Mouse (Mus musculus) erythroid progenitor cell, adult 5-6 weeks (primary cell): Measurements from ENCODE around the gene Scgb2a2. TPM values are rescaled to one million over a fixed set of nuclear protein-coding genes. Genes with fewer than 3 reads are reported as not detected.

Experiments used
- total RNA-seq, 2 experiments: library from RNA; stranded (forward) in 1 of 2; stranded (reverse) in 1 of 2; fragments of 150-400 nt in 1 of 2; fragments of 186-747, 209-891 nt in 1 of 2; gene quantifications; 2 replicates each; pipeline versions ENCODE4 v1.2.3 to v1.2.4; 2015 to 2017; ENCODE audit warnings: low replicate concordance in 2 of 2

Gene Scgb2a2
- total RNA-seq, 2 experiments from 2014 or later: not detected

Other genes with a start within 250 kb of the Scgb2a2 start
- 859 and 885 TPM in 2 replicates for gene Incenp, start 52.0 kb downstream of the Scgb2a2 start, total RNA-seq (2015; ENCODE audit: low replicate concordance)
- 748 and 1,226 TPM in 2 replicates for gene Incenp, start 52.0 kb downstream of the Scgb2a2 start, total RNA-seq (2017; ENCODE audit: low replicate concordance)
- gene Fth1, start 133.0 kb downstream of the Scgb2a2 start, total RNA-seq (2015; ENCODE audit: low replicate concordance): 2,541 and 2,855 TPM in 2 replicates
- 1,910 and 2,502 TPM in 2 replicates for gene Fth1, start 133.0 kb downstream of the Scgb2a2 start, total RNA-seq (2017; ENCODE audit: low replicate concordance)
- gene Best1, start 154.1 kb downstream of the Scgb2a2 start, total RNA-seq (2015; ENCODE audit: low replicate concordance): not detected in 2 replicates
- not detected in 2 replicates for gene Best1, start 154.1 kb downstream of the Scgb2a2 start, total RNA-seq (2017; ENCODE audit: low replicate concordance)
- gene Rab3il1, start 154.1 kb downstream of the Scgb2a2 start, total RNA-seq (2015; ENCODE audit: low replicate concordance): 252 and 262 TPM in 2 replicates
- gene Rab3il1, start 154.1 kb downstream of the Scgb2a2 start, total RNA-seq (2017; ENCODE audit: low replicate concordance): 345 and 413 TPM in 2 replicates
- gene Fads3, start 194.0 kb downstream of the Scgb2a2 start, total RNA-seq (2015; ENCODE audit: low replicate concordance): 15.5 and 16.3 TPM in 2 replicates
- gene Fads3, start 194.0 kb downstream of the Scgb2a2 start, total RNA-seq (2017; ENCODE audit: low replicate concordance): 9.4 and 12.6 TPM in 2 replicates